Mouse (Mus musculus) adrenal gland, adult 18-20 months (tissue): ENCODE results near the gene Fbxl17. TPM values are rescaled to one million over a fixed set of nuclear protein-coding genes. Genes with fewer than 3 reads are reported as not detected.

Source experiments
- DNase-seq, 2 experiments: peaks; one replicate each; pipeline ENCODE4 v3.0.0; 2021 to 2022; ENCODE audit warnings: low spot score in 2 of 2
- total RNA-seq, 2 experiments: library from RNA; stranded (reverse); gene quantifications; 1 replicate in 1 of 2; 2 replicates in 1 of 2; pipeline ENCODE4 v1.2.3; 2021

Gene Fbxl17
- total RNA-seq, 2 experiments from 2014 or later = 30.0 to 31.2 TPM

DNA sequence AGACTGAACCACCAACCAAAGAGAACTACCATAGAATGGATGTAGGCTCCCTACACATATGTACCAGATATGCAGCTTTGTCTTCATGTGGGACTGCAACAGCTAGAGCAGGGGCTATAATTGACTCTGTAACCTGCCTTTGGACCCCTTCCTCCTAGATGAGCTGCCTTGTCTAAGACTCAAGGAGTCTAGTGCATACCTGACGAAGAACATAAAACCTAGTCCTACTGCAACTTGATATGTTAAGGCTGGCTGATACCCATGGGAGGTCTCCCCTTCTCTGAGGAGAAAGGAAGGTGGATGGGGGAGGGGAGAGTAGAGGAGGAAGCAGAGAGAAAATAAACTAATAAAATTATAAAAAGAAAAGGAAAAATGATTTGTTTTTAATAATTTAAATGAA, 273.9 kb downstream of the Fbxl17 start:
- DNase-seq = no peak

DNA sequence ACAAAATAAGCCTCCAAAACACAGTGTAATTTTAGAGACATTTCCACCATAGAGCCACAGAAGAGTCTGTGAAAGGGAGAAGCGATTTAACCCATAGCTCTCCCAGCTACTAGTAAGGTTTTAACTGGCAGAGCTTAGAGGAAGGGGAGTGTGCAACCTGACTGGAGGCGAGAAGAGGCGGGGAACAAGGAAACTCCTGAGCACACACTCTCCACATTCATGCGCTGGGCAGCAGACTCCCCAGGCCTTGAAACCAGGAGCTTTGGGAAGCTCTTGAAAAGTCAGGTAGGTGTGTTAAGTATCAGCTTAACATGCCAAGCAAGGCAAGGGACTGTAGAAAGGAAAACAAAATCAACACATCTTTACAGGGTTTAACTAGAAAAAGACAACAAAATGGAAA, 276.1 kb downstream of the Fbxl17 start:
- no peak for DNase-seq

GRCm38 (mm10) chr17:63221632-63222031, 278.2 kb downstream of the Fbxl17 start:
- DNase-seq = no peak

DNA sequence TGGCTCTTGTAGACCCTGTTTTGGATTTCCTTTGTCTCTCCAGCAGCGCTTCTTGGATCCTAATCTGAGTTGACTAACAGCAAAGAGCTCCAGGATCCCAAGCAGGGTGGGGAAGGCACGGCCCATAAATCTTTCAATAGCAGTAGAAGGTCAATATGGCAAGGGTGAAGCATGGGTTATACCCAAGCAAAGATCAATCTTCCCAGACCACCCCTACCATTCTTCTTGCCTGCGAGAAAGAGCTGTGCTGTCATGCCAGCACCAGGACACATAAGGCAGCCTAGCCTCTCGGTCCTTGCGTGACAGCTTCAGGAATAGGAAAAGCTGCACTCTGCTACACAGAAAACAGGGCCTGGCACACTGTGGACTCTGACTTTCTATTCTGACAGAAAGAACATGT, 279.0 kb downstream of the Fbxl17 start:
- no peak for DNase-seq

GRCm38 (mm10) chr17:63217016-63217415, 282.8 kb downstream of the Fbxl17 start:
- no peak for DNase-seq

DNA sequence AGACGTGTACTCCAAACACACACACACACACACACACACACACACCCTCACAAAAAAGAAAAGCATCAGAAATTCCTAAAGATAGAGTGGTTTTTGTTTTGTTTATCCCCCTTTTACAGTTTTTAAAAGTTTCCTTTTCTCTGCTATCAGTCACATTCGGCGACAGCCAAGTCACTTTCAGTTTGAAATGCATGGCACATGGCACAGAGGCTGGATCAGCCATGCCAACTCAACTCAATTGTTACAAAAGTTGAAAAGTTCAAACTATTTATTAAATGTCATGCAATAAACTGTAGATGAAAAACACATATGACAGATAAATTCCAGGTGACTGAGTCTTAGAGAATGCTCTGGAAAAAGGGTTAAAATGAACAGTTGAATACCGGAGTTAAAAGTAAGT, 287.8 kb downstream of the Fbxl17 start:
- no peak for DNase-seq

GRCm38 (mm10) chr17:63209151-63209550, 290.7 kb downstream of the Fbxl17 start:
- DNase-seq = no peak

DNA sequence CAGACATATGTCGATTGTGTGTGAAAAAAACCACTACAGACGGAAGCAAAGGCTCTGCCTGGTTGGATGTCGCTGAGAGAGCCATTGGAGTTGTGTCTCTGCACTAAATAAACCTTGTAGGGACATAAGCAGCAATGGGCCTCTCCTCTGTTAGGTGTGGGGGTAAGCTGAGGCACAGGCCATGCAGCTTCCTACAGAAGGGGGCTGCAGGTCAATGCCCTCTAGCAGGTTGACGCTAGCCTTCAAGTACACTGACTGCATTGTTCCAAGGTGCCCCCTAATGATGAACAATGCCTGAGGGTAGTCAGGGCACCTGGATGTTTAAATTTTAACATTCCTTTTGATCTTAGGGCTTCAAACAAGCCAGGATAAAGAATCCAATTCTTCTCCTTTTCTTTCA, 291.5 kb downstream of the Fbxl17 start:
- DNase-seq = no peak

- DNase-seq = no peak
Measured at GRCm38 (mm10) chr17:63207714-63208113, 292.1 kb downstream of the Fbxl17 start.

- no peak for DNase-seq
Measured at GRCm38 (mm10) chr17:63205316-63205715, 294.5 kb downstream of the Fbxl17 start.

GRCm38 (mm10) chr17:63203582-63204190, 296.1 kb downstream of the Fbxl17 start:
- peak in 1 of 2 experiments; percentile 18 for DNase-seq

DNA sequence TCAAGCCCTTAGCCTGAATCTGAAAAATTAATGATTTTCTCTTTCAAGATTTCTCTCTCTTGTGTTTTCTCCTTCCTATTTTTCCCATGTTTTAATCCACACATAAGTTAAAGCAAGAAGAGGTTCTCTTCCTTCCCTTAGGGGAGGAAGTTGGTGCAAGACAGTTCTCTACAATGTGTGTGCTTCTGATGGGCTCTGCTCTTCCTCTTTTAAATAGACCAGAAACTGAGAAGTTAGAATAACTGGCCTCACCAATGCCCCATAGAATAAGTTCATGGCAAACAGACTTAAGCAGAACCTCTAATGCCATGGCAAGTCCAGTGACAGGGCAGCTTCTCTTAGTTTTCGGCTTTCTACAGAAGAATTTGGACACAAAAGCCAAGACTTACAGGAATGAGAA, 301.1 kb downstream of the Fbxl17 start:
- no peak for DNase-seq

DNA sequence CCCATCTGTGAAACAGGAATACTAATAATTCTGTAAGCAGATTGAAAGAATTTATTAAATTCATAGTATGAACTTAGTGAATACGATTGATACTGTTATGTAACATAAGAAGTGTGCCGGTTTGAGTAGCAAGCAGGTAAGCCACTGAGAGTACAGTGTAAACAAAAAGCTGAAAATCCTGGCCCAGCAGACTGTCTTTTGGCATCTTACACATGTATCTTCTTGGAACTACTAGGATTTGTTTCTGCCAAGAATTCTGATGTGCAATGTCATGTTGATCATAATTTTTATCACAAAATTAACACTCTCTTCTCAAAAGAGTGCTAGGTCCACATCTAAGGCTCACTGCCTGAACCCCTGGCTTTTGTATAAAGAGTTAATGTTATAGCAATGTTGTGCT, 304.3 kb downstream of the Fbxl17 start:
- DNase-seq = no peak

DNA sequence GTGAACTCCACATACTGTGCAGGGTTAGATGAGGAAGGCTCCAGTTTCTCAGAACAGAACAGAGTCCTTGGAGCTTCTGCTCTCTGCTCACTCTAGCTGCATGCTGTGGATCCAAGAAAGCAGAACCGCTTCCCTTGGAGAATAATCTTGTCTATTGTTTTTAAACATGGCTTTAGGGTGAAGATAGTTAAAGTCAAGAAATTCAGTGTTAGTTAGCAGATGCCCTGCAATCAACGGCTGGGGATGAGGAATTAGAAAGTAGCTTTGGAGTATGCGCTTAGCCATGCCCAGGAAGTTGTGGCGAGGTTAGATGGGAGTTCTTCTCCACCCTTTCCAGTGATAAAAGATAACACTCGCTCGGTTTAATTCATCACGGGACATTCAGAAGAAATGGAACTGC, 306.6 kb downstream of the Fbxl17 start:
- no peak for DNase-seq

GRCm38 (mm10) chr17:63191345-63191744, 308.5 kb downstream of the Fbxl17 start:
- no peak for DNase-seq

DNA sequence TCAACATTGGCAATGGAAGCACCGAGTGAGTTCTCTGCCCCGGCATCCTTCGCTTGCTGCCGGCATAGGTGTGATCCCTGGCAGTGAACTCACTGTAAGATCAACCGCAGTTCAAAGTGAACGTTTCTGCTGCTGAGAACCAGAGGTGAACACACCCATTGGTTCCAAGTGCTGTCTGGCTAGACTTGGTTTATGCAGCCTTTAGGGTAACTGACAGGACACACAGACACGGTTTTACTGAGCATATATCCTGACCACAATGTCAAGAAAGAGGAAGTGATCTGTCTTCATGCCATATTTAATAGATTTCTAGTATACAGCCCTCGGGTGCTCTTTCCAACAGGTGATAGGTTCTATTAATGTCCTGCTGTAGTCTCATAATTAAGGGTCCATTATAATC, 310.5 kb downstream of the Fbxl17 start:
- no peak for DNase-seq

DNA sequence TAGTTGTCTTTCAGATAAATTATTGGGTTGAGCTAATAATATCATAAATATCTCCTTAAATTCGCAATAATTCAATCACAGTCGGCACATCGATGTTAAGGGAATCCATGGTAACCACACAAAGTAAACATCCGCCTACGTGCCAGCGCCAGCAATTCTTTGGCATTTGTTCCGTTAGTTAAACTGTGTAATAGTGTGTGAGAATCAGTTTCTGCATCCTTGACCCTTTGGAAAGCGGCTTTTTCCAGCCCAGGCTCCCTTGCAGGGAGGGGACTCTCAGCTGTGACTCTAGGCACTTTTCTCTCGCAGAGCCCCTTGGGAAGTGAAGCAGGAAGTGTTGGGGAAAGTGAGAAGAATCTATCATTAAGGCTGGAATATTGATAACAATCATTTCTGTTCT, 314.3 kb downstream of the Fbxl17 start:
- DNase-seq = no peak

DNA sequence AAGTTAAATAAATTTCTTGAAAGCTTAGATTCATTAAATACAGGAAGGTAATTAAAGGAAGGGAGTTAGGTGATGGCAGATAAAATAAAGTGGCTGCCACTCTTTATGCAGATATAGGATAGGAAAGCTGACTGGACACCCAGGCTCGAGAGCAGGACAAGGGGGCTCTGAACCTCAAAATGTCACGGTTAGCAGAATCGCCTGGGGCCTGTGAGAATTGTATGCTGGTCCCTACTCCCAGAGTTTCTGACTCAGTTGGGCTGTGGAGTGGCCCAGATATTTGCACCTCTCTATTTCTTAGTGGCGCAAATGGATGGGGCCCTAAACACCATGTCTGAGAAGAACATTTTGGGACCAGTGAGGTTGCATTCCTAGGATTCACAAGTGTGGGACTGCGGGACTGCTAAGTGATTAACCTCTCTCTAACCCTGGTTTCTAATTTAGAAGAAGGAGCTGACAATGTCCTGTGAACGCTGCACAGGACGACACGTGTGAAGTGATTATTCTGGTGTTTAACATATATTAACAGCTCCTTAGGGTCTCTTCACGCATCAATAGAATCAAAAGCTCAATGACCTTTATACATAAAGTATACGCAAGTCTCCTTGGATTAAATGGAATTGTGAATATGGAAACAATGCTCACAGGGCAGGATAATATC, 314.8 kb downstream of the Fbxl17 start:
- DNase-seq = no peak

DNA sequence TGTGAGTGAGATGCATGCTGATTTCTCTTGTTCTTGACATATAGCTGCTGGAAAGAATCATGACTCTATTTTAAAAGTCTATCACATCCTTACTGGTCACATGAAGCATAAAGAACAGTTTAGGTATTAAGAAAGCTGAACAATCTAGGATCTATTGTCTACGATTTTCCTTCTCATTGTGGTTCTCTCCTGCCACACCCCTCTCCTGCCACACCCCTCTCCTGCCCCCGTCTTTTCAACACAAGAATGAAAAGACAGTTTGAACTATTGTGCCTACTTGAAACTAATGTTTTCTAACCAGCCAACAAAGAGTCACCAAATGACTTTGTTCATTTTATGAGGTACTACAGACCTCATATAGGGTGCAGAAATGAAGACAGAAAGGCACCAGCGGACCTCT, 316.4 kb downstream of the Fbxl17 start:
- DNase-seq = no peak

DNA sequence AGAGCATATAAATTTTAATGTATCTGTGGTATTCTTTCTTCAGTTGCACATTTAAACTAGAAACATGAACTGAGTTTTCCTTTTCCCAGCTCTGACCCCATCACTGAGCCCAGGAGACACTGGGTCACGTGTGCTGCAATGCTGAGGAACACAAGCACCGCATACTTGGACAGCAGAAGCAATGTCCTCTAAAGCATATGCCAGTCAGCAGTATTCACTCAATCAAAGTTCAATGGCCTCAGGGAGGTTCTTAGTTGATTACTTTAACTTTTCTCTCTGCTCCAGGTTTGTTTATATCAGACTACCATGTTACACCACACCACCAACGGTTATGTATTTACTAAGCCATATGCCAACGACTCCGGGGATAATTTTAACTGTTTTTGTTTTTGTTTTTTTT, 318.2 kb downstream of the Fbxl17 start:
- DNase-seq = no peak

DNA sequence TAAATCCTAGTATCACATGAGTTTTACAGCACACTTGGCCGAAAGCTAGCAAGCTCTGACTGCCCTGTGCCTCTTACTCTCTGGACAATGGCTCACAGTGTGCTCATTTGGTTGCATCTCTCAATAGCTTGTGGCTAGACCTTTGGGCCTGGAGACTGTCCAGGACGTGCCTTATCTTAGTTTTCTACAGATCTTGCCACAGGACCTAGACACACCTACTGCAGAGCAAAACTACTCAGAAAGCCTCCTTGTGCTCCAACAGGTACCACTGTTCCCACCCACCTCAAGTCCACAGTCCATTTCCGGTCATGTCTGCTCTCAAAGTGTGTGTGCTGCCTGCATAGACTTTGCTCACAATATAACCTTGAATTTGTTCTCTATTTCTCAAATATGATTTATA, 319.8 kb downstream of the Fbxl17 start:
- no peak for DNase-seq

DNA sequence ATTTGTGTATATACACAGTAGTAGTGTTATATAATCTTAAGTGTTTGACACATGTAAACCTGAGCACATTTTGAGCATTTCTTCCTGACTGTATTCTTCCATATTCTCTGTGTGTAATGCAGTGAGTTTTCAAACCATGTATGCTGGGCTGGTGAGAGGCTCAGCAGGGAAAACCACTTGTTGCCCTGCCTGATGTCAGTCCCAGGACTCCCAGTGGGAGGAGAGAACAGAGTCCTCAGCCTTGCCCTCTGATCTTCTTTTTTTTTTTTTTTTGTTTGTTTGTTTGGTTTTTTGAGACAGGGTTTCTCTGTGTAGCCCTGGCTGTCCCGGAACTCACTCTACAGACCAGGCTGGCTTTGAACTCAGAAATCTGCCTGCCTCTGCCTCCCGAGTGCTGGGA, 321.5 kb downstream of the Fbxl17 start:
- no peak for DNase-seq

GRCm38 (mm10) chr17:63176411-63176810, 323.4 kb downstream of the Fbxl17 start:
- no peak for DNase-seq
